Mouse (Mus musculus) neural tube, embryonic 11.5 days (tissue): ENCODE data around the gene Olfr1260. TPM values are rescaled to one million over a fixed set of nuclear protein-coding genes. Genes with fewer than 3 reads are reported as not detected.

Source experiments
- ATAC-seq: fragments of 200-750 bp; cut with Nextera tagmentation; 2 replicates; pipeline ENCODE4 v1.8.0; 2017; ENCODE audit warnings: moderate number of reproducible peaks, mild to moderate bottlenecking, moderate TSS enrichment, moderate library complexity; ENCODE audit not compliant: insufficient read depth, low FRiP score, low TSS enrichment
- DNase-seq: peaks from one replicate; pipeline ENCODE4 v3.0.0-alpha.2; 2015; ENCODE audit warnings: low spot score
- H3K27ac ChIP-seq: fragments of 300-500 bp; sonication (generic); 2 replicates; pipeline ENCODE4 v1.5.1; 2014; ENCODE audit warnings: low read depth, mild to moderate bottlenecking, low read length
- H3K27me3 ChIP-seq: fragments of 300-500 bp; sonication (generic); 2 replicates; pipeline ENCODE4 v1.6.1; 2014; ENCODE audit warnings: mild to moderate bottlenecking, low read length, mixed read lengths; ENCODE audit not compliant: control insufficient read depth, insufficient read depth
- H3K36me3 ChIP-seq: fragments of 300-500 bp; sonication (generic); 2 replicates; pipeline ENCODE4 v1.6.1; 2014; ENCODE audit warnings: mild to moderate bottlenecking, low read length, moderate library complexity, mixed read lengths; ENCODE audit not compliant: control insufficient read depth, insufficient read depth
- H3K4me1 ChIP-seq: fragments of 300-500 bp; sonication (generic); 2 replicates; pipeline ENCODE4 v1.6.1; 2014; ENCODE audit warnings: low read length, mixed read lengths; ENCODE audit not compliant: control insufficient read depth, insufficient read depth
- H3K4me2 ChIP-seq: fragments of 300-500 bp; sonication (generic); 2 replicates; pipeline ENCODE4 v1.6.1; 2014; ENCODE audit warnings: low read depth, mild to moderate bottlenecking, moderate library complexity
- H3K4me3 ChIP-seq: fragments of 300-500 bp; sonication (generic); 2 replicates; pipeline ENCODE4 v1.5.1; 2014; ENCODE audit warnings: low read depth, low read length
- H3K9ac ChIP-seq: fragments of 300-500 bp; sonication (generic); 2 replicates; pipeline ENCODE4 v1.6.1; 2014; ENCODE audit warnings: mild to moderate bottlenecking, low read length
- H3K9me3 ChIP-seq: fragments of 300-500 bp; sonication (generic); 2 replicates; pipeline ENCODE4 v1.6.1; 2016; ENCODE audit warnings: low read length; ENCODE audit not compliant: control insufficient read depth
- WGBS: fragments of 180-500 bp; shearing (Covaris S2); extraction: QIAGEN DNeasy Blood & Tissue Kit; methylation state at CpG from one replicate; pipeline ENCODE4 v1.1.7; 2014; 5-methylcytosine and 5-hydroxymethylcytosine counted together
- polyA plus RNA-seq: library from polyadenylated mRNA; unstranded; fragments of >200 nt; fragmentation: Nextera tagmentation; extraction: Ambion mirVana; gene quantifications from 2 replicates; pipeline ENCODE4 v1.2.1, GENCODE M21; 2014

The Olfr1260 gene
- polyA plus RNA-seq, result not detected in 2 replicates

GRCm38 (mm10) chr2:89974184-89974583 lies at the start of gene Olfr1260:
Olfr1260 (plus strand) TSS chr2:89974340.
- Histone ChIP-seq H3K4me2 (no peak within 1 kb of the TSS), H3K4me3 (no peak within 1 kb of the TSS), H3K27ac (no peak within 1 kb of the TSS), H3K4me1 (no peaks in the 10 kb centered on the region), H3K27me3 (no peaks in the 10 kb centered on the region), H3K9me3 (no peaks in the 10 kb centered on the region), H3K9ac (no peak within 1 kb of the TSS), H3K36me3 (no peaks in the 10 kb centered on the region)
- ATAC-seq (no peak), DNase-seq (no peak)
- WGBS, result 72% methylated on average over 2 of the region's 2 CpGs

GRCm38 (mm10) chr2:89927009-89927408 lies 47.1 kb upstream of the Olfr1260 start, which contains the start of gene Olfr1258:
Olfr1258 (plus strand) TSS chr2:89927309.
- H3K9ac ChIP-seq, result no peak within 1 kb of the TSS
- no peak within 1 kb of the TSS for H3K4me3 ChIP-seq
- H3K27me3 ChIP-seq, result no peaks in the 10 kb centered on the region
- no peaks in the 10 kb centered on the region for H3K9me3 ChIP-seq
- DNase-seq, result no peak
- H3K27ac ChIP-seq, result no peak within 1 kb of the TSS
- no peak for ATAC-seq
- H3K36me3 ChIP-seq, result no peaks in the 10 kb centered on the region
- H3K4me2 ChIP-seq, result no peak within 1 kb of the TSS
- H3K4me1 ChIP-seq, result no peaks in the 10 kb centered on the region

- no peak for ATAC-seq
- 87% methylated on average over 5 of the region's 5 CpGs for WGBS
- H3K9ac ChIP-seq, result no peak within 1 kb of the TSS
Measured at GRCm38 (mm10) chr2:89948564-89948963, 25.6 kb upstream of the Olfr1260 start, which contains the start of gene Olfr1259. Olfr1259 (minus strand) TSS chr2:89948664.

GRCm38 (mm10) chr2:89977709-89978108 lies 3.6 kb downstream of the Olfr1260 start:
- no peak for ATAC-seq
- H3K27me3 ChIP-seq, result no peaks in the 10 kb centered on the region
- no peaks in the 10 kb centered on the region for H3K9me3 ChIP-seq
- H3K9ac ChIP-seq, result no peak overlapping the region
- no peak for DNase-seq
- no peak overlapping the region for H3K4me2 ChIP-seq
- 85% methylated on average over 2 of the region's 2 CpGs for WGBS
- H3K36me3 ChIP-seq, result no peaks in the 10 kb centered on the region
- H3K27ac ChIP-seq, result no peak overlapping the region
- H3K4me3 ChIP-seq, result no peak overlapping the region
- H3K4me1 ChIP-seq, result no peaks in the 10 kb centered on the region

More at GRCm38 (mm10) chr2:89948564-89948963, 25.6 kb upstream of the Olfr1260 start, which contains the start of gene Olfr1259:
- H3K4me3 ChIP-seq, result no peak within 1 kb of the TSS
- no peak within 1 kb of the TSS for H3K27ac ChIP-seq
- DNase-seq, result no peak
- H3K36me3 ChIP-seq, result no peaks in the 10 kb centered on the region
- H3K27me3 ChIP-seq, result no peaks in the 10 kb centered on the region
- H3K4me2 ChIP-seq, result no peak within 1 kb of the TSS
- no peaks in the 10 kb centered on the region for H3K9me3 ChIP-seq
- H3K4me1 ChIP-seq, result no peaks in the 10 kb centered on the region

- H3K4me1 ChIP-seq, result no peaks in the 10 kb centered on the region
- no peak within 1 kb of the TSS for H3K4me3 ChIP-seq
- H3K9ac ChIP-seq, result no peak within 1 kb of the TSS
- no peak for ATAC-seq
- H3K27me3 ChIP-seq, result no peaks in the 10 kb centered on the region
- H3K4me2 ChIP-seq, result no peak within 1 kb of the TSS
- H3K9me3 ChIP-seq, result no peaks in the 10 kb centered on the region
- no peak for DNase-seq
- no peak within 1 kb of the TSS for H3K27ac ChIP-seq
- H3K36me3 ChIP-seq, result no peaks in the 10 kb centered on the region
Measured at GRCm38 (mm10) chr2:89990921-89991320, 16.8 kb downstream of the Olfr1260 start, which contains the start of gene Olfr1261. Olfr1261 (plus strand) TSS chr2:89991221.

- Histone ChIP-seq H3K27ac (no peak within 1 kb of the TSS), H3K9me3 (no peaks in the 10 kb centered on the region), H3K36me3 (no peaks in the 10 kb centered on the region), H3K4me1 (no peaks in the 10 kb centered on the region), H3K4me3 (no peak within 1 kb of the TSS), H3K9ac (no peak within 1 kb of the TSS), H3K4me2 (no peak within 1 kb of the TSS), H3K27me3 (no peaks in the 10 kb centered on the region)
- DNase-seq (no peak), ATAC-seq (no peak)
Measured at GRCm38 (mm10) chr2:89999845-90000244, 25.7 kb downstream of the Olfr1260 start, which contains the start of gene Olfr1262. Olfr1262 (plus strand) TSS chr2:90000145.

GRCm38 (mm10) chr2:90011831-90012230 lies 37.7 kb downstream of the Olfr1260 start, which contains the start of gene Olfr1263:
Olfr1263 (plus strand) TSS chr2:90012131.
- DNase-seq, result no peak
- Histone ChIP-seq H3K36me3 (no peaks in the 10 kb centered on the region), H3K4me1 (no peaks in the 10 kb centered on the region), H3K27ac (no peak within 1 kb of the TSS), H3K27me3 (no peaks in the 10 kb centered on the region), H3K9me3 (no peaks in the 10 kb centered on the region), H3K9ac (no peak within 1 kb of the TSS), H3K4me2 (no peak within 1 kb of the TSS), H3K4me3 (no peak within 1 kb of the TSS)
- WGBS, result 86% methylated on average over 2 of the region's 2 CpGs
- ATAC-seq, result no peak

- no peaks in the 10 kb centered on the region for H3K4me1 ChIP-seq
- no peak for DNase-seq
- ATAC-seq, result no peak
- no peak within 1 kb of the TSS for H3K27ac ChIP-seq
- H3K9me3 ChIP-seq, result no peaks in the 10 kb centered on the region
- no peak within 1 kb of the TSS for H3K4me2 ChIP-seq
- 80% methylated on average over 2 of the region's 2 CpGs for WGBS
- H3K9ac ChIP-seq, result no peak within 1 kb of the TSS
- no peak within 1 kb of the TSS for H3K4me3 ChIP-seq
- H3K27me3 ChIP-seq, result no peaks in the 10 kb centered on the region
- H3K36me3 ChIP-seq, result no peaks in the 10 kb centered on the region
Measured at GRCm38 (mm10) chr2:90025477-90025876, 51.3 kb downstream of the Olfr1260 start, which contains the start of gene Olfr1264. Olfr1264 (minus strand) TSS chr2:90025577.
